Mouse (Mus musculus) testis, adult 2 months (tissue): ENCODE results near the gene Smyd2. TPM values are rescaled to one million over a fixed set of nuclear protein-coding genes. Genes with fewer than 3 reads are reported as not detected.

ENCODE experiments used
- H3K27ac ChIP-seq: fragments of 200-500 bp; 2 replicates; pipeline ENCODE4 v1.5.1; 2012; ENCODE audit warnings: low read depth, low read length; ENCODE audit not compliant: control insufficient read depth, insufficient read depth
- H3K27me3 ChIP-seq: fragments of 200-500 bp; 2 replicates; pipeline ENCODE4 v1.6.1; 2012; ENCODE audit warnings: mild to moderate bottlenecking, low read length, moderate library complexity; ENCODE audit not compliant: control insufficient read depth, insufficient read depth
- H3K36me3 ChIP-seq: fragments of 200-500 bp; 2 replicates; pipeline ENCODE4 v1.6.1; 2012; ENCODE audit warnings: mild to moderate bottlenecking, low read length; ENCODE audit not compliant: control insufficient read depth, insufficient read depth
- H3K4me1 ChIP-seq: fragments of 200-500 bp; 2 replicates; pipeline ENCODE4 v1.6.1; 2012; ENCODE audit warnings: low read length; ENCODE audit not compliant: control insufficient read depth, insufficient read depth
- H3K4me3 ChIP-seq: fragments of 200-500 bp; 2 replicates; pipeline ENCODE4 v1.5.1; 2012; ENCODE audit warnings: low read depth, mild to moderate bottlenecking, low read length, moderate library complexity, mixed read lengths; ENCODE audit not compliant: control insufficient read depth
- CTCF ChIP-seq: fragments of 200-500 bp; IDR thresholded peaks from 2 replicates; pipeline ENCODE4 v1.5.1; 2012; ENCODE audit warnings: low read depth, mild to moderate bottlenecking, inconsistent platforms, low read length, moderate library complexity; ENCODE audit not compliant: control insufficient read depth, insufficient read depth, insufficient replicate concordance
- POLR2A ChIP-seq: fragments of 200-500 bp; IDR thresholded peaks from 2 replicates; pipeline ENCODE4 v1.6.1; 2012; ENCODE audit warnings: low read depth, mild to moderate bottlenecking, inconsistent platforms, low read length, moderate library complexity; ENCODE audit not compliant: control insufficient read depth
- polyA plus RNA-seq: library from polyadenylated mRNA; depleted of rRNA; stranded (reverse); fragments of >200 nt; gene quantifications from 2 replicates; pipeline ENCODE4 v1.2.3, GENCODE M21; 2012

Smyd2 gene
- polyA plus RNA-seq, 1 experiment: 22.1 TPM

- no peaks in the 10 kb centered on the region for H3K36me3 ChIP-seq
- H3K27me3 ChIP-seq: no peaks in the 10 kb centered on the region
- TF ChIP-seq POLR2A (no peak), CTCF (no peak)
- peaks cover 4% of the 10 kb centered on the region for H3K4me1 ChIP-seq
- no peak overlapping the region for H3K4me3 ChIP-seq
- no peak overlapping the region for H3K27ac ChIP-seq
These were observed 50.1 kb downstream of the Smyd2 start for GRCm38 (mm10) chr1:189872050-189872449.

GRCm38 (mm10) chr1:189871625-189872024 lies 50.5 kb downstream of the Smyd2 start:
- H3K36me3 ChIP-seq: no peaks in the 10 kb centered on the region
- no peak for TF ChIP-seq CTCF
- TF ChIP-seq POLR2A: no peak
- no peaks in the 10 kb centered on the region for H3K27me3 ChIP-seq

GRCm38 (mm10) chr1:189870539-189870938 lies 51.6 kb downstream of the Smyd2 start:
- TF ChIP-seq POLR2A (no peak), CTCF (peak; percentile 44; the same call in 1 of the 2 replicates)
- Histone ChIP-seq H3K36me3 (no peaks in the 10 kb centered on the region), H3K4me3 (no peak overlapping the region), H3K4me1 (peaks cover 4% of the 10 kb centered on the region), H3K27ac (no peak overlapping the region), H3K27me3 (no peaks in the 10 kb centered on the region)

More at GRCm38 (mm10) chr1:189871625-189872024, 50.5 kb downstream of the Smyd2 start:
- no peak overlapping the region for H3K4me3 ChIP-seq
- H3K4me1 ChIP-seq: peaks cover 4% of the 10 kb centered on the region
- no peak overlapping the region for H3K27ac ChIP-seq

GRCm38 (mm10) chr1:189869651-189870270 lies 52.4 kb downstream of the Smyd2 start:
- TF ChIP-seq POLR2A (no peak), CTCF (peak; percentile 72; the same call in 1 of the 2 replicates)
- H3K27ac ChIP-seq: no peak overlapping the region
- no peaks in the 10 kb centered on the region for H3K36me3 ChIP-seq
- peaks cover 4% of the 10 kb centered on the region for H3K4me1 ChIP-seq
- H3K27me3 ChIP-seq: no peaks in the 10 kb centered on the region
- H3K4me3 ChIP-seq: peak overlapping the region; percentile 47

GRCm38 (mm10) chr1:189868036-189868435 lies 54.1 kb downstream of the Smyd2 start:
- Histone ChIP-seq H3K36me3 (no peaks in the 10 kb centered on the region), H3K27ac (no peak overlapping the region), H3K4me3 (no peak overlapping the region), H3K4me1 (peaks cover 4% of the 10 kb centered on the region), H3K27me3 (no peaks in the 10 kb centered on the region)
- no peak for TF ChIP-seq POLR2A
- TF ChIP-seq CTCF: peak; percentile 9; the same call in 1 of the 2 replicates

DNA sequence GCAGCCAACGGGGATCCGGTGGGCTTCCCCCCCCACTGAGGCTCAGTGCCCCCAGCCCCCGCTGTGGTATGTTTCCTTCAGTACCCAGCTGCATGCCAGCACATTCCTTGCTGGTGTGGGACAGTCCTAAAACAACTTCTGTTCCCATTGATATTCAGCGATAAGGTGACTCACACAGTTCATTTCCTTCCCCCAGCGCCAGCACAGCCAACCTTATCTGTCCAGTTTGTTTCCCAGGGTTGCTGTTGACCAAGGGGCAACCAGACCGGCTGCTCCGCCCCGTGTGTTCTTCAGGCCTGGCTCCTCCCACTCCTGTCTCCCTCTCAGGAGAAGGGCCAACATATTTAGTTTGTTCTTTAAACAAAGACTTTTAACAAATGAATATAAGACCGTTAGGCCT lies 54.7 kb downstream of the Smyd2 start:
- Histone ChIP-seq H3K4me1 (peaks cover 4% of the 10 kb centered on the region), H3K27ac (no peak overlapping the region), H3K27me3 (no peaks in the 10 kb centered on the region), H3K36me3 (no peaks in the 10 kb centered on the region), H3K4me3 (no peak overlapping the region)
- TF ChIP-seq POLR2A: no peak
- TF ChIP-seq CTCF: no peak

- Histone ChIP-seq H3K27me3 (no peaks in the 10 kb centered on the region), H3K4me3 (no peak overlapping the region), H3K4me1 (peaks cover 4% of the 10 kb centered on the region), H3K36me3 (no peaks in the 10 kb centered on the region), H3K27ac (peak overlapping the region; percentile 18; the same call in 1 of the 2 replicates)
- no peak for TF ChIP-seq POLR2A
- TF ChIP-seq CTCF: no peak
These were observed 55.1 kb downstream of the Smyd2 start for GRCm38 (mm10) chr1:189867034-189867433.

GRCm38 (mm10) chr1:189866621-189867020 lies 55.5 kb downstream of the Smyd2 start:
- no peak for TF ChIP-seq CTCF
- H3K4me1 ChIP-seq: peaks cover 4% of the 10 kb centered on the region
- H3K4me3 ChIP-seq: no peak overlapping the region
- no peaks in the 10 kb centered on the region for H3K36me3 ChIP-seq
- peak overlapping the region; percentile 18; the same call in 1 of the 2 replicates for H3K27ac ChIP-seq
- no peaks in the 10 kb centered on the region for H3K27me3 ChIP-seq
